Mouse (Mus musculus) G1E (cell line): ENCODE data around the gene Asic2.

Source experiments
- CTCF ChIP-seq: IDR thresholded peaks from 2 replicates; pipeline ENCODE4 v1.5.1; 2012; ENCODE audit warnings: low read depth, low read length, inconsistent platforms, mixed read lengths
- GATA1 ChIP-seq: IDR thresholded peaks from 2 replicates; pipeline ENCODE4 v1.6.1; 2012; ENCODE audit warnings: borderline replicate concordance, low read length, inconsistent platforms, mixed read lengths
- GATA2 ChIP-seq: IDR thresholded peaks from 2 replicates; pipeline ENCODE4 v1.6.1; 2012; ENCODE audit warnings: low read depth, low read length, inconsistent platforms, borderline replicate concordance
- POLR2AphosphoS5 ChIP-seq: IDR thresholded peaks from 2 replicates; pipeline ENCODE4 v1.6.1; 2012; ENCODE audit warnings: low read depth, low read length, inconsistent platforms; ENCODE audit not compliant: insufficient replicate concordance
- TAL1 ChIP-seq: conservative IDR thresholded peaks from 2 replicates; pipeline ENCODE4 v1.6.1; 2012; ENCODE audit warnings: low read depth, low read length, inconsistent platforms, mixed read lengths

DNA sequence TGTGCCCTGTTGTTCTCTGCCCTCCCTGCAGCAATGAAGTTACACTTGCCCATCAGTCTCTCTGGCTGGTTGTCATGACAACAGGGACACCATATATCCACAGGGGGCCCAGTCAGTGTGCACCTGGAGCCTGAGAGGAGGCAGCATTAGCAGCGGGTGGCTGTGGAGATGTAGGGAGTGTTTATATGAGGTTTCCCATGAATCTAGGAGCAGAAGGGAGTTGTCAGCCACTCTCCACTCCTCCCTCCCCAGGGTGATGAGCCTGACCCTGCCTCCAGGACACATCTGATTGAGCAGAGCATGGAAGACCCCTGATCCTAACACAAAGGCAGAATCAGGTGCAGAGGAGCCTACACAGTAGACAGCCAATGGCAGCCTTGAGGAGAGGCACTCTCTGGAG is 514.1 kb downstream of the Asic2 start:
- TF ChIP-seq CTCF (no peak), POLR2AphosphoS5 (no peak), GATA1 (no peak), TAL1 (no peak), GATA2 (no peak)
